Mouse (Mus musculus) monocyte, adult 2 months (primary cell): Measurements from ENCODE around the gene Vmn1r132.
"Not testable (repeated sequence)": the region's sequence is repeated elsewhere in the genome, so short reads cannot be mapped to it uniquely, and the experiment has no call there.

ENCODE experiments used
- DNase-seq, 2 experiments: peaks; one replicate each; pipeline ENCODE4 v3.0.0; 2022; ENCODE audit warnings: low spot score in 2 of 2, low read depth in 1 of 2

The Vmn1r132 gene

GRCm38 (mm10) chr7:21613792-21614191 is at the start of gene Vmn1r132:
TSS of gene Vmn1r132 (plus strand) at chr7:21614092.
- DNase-seq, result not testable (repeated sequence)
